Mouse (Mus musculus) hindbrain, embryonic 13.5 days (tissue): ENCODE data around the gene Polm. TPM values are rescaled to one million over a fixed set of nuclear protein-coding genes. Genes with fewer than 3 reads are reported as not detected.
"Not testable (repeated sequence)": the region's sequence is repeated elsewhere in the genome, so short reads cannot be mapped to it uniquely, and the experiment has no call there.

Source experiments
- ATAC-seq: fragments of 200-750 bp; cut with Nextera tagmentation; 2 replicates; pipeline ENCODE4 v1.8.0; 2017; ENCODE audit warnings: moderate TSS enrichment; ENCODE audit not compliant: low FRiP score
- H3K27ac ChIP-seq: fragments of 300-500 bp; sonication (generic); 2 replicates; pipeline ENCODE4 v1.5.1; 2015; ENCODE audit warnings: inconsistent platforms, mild to moderate bottlenecking, moderate library complexity
- H3K27me3 ChIP-seq: fragments of 300-500 bp; sonication (generic); 2 replicates; pipeline ENCODE4 v1.6.1; 2015; ENCODE audit warnings: mild to moderate bottlenecking, inconsistent platforms
- H3K36me3 ChIP-seq: fragments of 300-500 bp; sonication (generic); 2 replicates; pipeline ENCODE4 v1.6.1; 2015; ENCODE audit warnings: mild to moderate bottlenecking, inconsistent platforms
- H3K4me1 ChIP-seq: fragments of 300-500 bp; sonication (generic); replicated peaks from 2 replicates; pipeline ENCODE4 v1.6.1; 2015; ENCODE audit warnings: inconsistent platforms
- H3K4me2 ChIP-seq: fragments of 300-500 bp; sonication (generic); 2 replicates; pipeline ENCODE4 v1.6.1; 2015; ENCODE audit warnings: inconsistent platforms, mild to moderate bottlenecking, moderate library complexity
- H3K4me3 ChIP-seq: fragments of 300-500 bp; sonication (generic); 2 replicates; pipeline ENCODE4 v1.5.1; 2015; ENCODE audit warnings: mild to moderate bottlenecking, inconsistent platforms
- H3K9ac ChIP-seq: fragments of 300-500 bp; sonication (generic); 2 replicates; pipeline ENCODE4 v1.6.1; 2015; ENCODE audit warnings: mild to moderate bottlenecking, inconsistent platforms
- H3K9me3 ChIP-seq: fragments of 300-500 bp; sonication (generic); 2 replicates; pipeline ENCODE4 v1.6.1; 2016; ENCODE audit warnings: inconsistent platforms
- WGBS: fragments of 180-500 bp; shearing (Covaris S2); methylation state at CpG from one replicate; pipeline ENCODE4 v1.1.7; 2015; 5-methylcytosine and 5-hydroxymethylcytosine counted together
- polyA plus RNA-seq: library from polyadenylated mRNA; unstranded; fragments of >200 nt; fragmentation: Nextera tagmentation; extraction: Ambion mirVana; gene quantifications from 2 replicates; pipeline ENCODE4 v1.2.1, GENCODE M21; 2015

Gene Polm
- polyA plus RNA-seq, 1 experiment from 2014 or later = 5.3 TPM

DNA sequence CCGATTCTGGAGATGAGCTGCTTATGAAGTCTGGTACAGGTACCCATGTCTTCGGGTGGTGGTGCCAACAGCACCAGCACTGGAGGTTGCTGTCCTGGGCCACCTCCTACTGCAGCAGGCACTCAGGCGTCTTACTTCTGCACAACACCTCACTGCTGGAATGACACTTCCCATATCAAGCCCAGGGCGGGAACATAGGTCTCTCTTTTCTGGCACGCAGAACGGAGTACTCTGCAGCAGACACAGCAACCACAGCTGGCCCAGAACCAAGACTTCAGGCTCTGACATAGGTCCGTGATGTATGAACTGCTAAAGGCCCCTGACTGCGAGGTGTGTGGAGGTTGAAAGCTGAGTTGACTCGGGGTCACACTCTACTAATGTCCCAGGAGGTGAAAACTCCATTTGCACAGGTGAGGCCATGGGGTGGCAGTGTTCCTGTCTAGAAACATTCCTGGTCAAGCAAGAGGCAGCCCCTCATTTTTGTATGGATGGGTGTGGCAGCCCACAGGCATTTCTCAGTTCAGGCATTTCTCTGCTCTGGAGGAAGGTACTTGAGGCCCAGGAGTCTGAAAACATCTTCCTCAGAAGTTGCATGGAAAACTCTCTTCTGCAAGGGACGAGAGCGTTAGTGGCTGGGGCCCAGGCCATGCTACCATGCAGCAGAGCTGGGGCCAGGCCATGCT lies 9.2 kb downstream of the Polm start:
- no peak overlapping the region for H3K4me3 ChIP-seq
- no peaks in the 10 kb centered on the region for H3K27me3 ChIP-seq
- ATAC-seq = no peak
- no peak overlapping the region for H3K27ac ChIP-seq
- no peak overlapping the region for H3K4me2 ChIP-seq
- H3K36me3 ChIP-seq = peaks cover 48% of the 10 kb centered on the region
- no peak overlapping the region for H3K9ac ChIP-seq
- 92% methylated on average over 11 of the region's 11 CpGs for WGBS
- H3K4me1 ChIP-seq = no peaks in the 10 kb centered on the region
- no peaks in the 10 kb centered on the region for H3K9me3 ChIP-seq

DNA sequence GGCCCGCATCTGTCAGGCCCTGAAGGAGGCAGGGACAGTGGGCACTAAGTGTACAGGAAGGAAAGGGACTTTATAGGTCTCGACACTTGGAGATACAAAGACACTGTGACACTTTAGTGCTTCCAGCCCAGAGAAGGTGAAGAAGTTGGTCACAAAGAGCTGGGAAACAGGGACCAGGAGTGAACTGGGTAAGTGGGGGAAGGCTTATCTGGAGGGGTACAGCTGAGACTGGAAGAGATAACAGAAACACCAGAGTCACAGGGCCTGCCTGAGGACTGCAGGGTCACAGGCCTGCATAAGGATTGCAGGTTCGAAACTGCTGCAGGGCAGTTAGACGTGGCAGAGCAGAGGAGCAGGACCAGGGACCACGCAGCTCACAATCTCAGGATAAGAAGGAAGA lies 9.9 kb downstream of the Polm start:
- Histone ChIP-seq H3K27ac (no peak overlapping the region), H3K9ac (no peak overlapping the region)
- WGBS = 91% methylated on average over 5 of the region's 5 CpGs

DNA sequence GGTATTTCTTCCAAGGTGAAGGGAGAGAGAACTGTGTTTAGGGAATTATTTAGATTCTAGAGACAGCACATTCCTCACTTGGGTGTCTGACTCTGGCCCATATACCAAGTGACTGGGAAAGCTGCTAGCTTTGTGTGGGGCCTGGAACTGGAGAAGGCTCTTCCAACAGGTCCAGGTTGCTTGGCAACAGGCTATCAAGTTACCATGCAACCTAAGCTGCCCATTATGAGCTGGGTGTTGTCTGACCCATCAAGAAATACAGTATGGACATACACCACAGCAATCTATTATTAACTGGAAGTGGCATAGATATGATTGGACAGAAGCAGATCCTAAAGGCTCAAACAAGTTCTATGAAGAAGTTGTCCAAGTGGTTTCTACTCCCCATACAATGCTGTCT lies 12.4 kb downstream of the Polm start:
- Histone ChIP-seq H3K4me3 (no peak overlapping the region), H3K36me3 (peaks cover 24% of the 10 kb centered on the region), H3K9me3 (no peaks in the 10 kb centered on the region), H3K9ac (no peak overlapping the region), H3K4me2 (no peak overlapping the region), H3K27ac (no peak overlapping the region), H3K4me1 (no peaks in the 10 kb centered on the region), H3K27me3 (no peaks in the 10 kb centered on the region)
- no peak for ATAC-seq

More for the DNA sequence above, 9.9 kb downstream of the Polm start:
- H3K4me3 ChIP-seq = no peak overlapping the region
- no peak for ATAC-seq
- peaks cover 44% of the 10 kb centered on the region for H3K36me3 ChIP-seq
- H3K9me3 ChIP-seq = no peaks in the 10 kb centered on the region
- no peaks in the 10 kb centered on the region for H3K4me1 ChIP-seq
- H3K4me2 ChIP-seq = no peak overlapping the region
- no peaks in the 10 kb centered on the region for H3K27me3 ChIP-seq

DNA sequence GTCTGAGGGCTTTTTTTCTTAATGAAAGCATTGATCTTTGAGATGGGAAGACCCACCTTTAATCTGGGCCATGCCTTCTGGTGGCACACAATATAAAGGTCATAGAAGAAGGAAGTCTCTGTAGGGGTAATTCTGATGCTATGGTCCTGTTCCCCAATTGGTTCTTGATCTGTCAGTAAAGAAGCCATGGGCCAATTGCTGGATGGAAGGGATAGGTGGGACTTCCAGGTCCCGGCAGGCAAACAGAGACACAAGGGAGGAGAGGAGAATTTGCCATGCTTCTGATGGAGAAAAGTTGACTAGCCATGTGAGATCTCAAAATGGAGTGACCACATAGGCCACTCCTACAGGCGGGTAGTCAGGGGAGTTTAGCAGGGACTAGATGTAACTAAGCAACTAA lies 18.6 kb downstream of the Polm start:
- H3K4me1 ChIP-seq = no peaks in the 10 kb centered on the region
- H3K9ac ChIP-seq = no peak overlapping the region
- H3K4me3 ChIP-seq = no peak overlapping the region
- 67% methylated on average over 2 of the region's 2 CpGs for WGBS
- no peak for ATAC-seq
- no peaks in the 10 kb centered on the region for H3K27me3 ChIP-seq
- no peaks in the 10 kb centered on the region for H3K36me3 ChIP-seq
- H3K27ac ChIP-seq = no peak overlapping the region
- H3K4me2 ChIP-seq = no peak overlapping the region
- H3K9me3 ChIP-seq = no peaks in the 10 kb centered on the region

DNA sequence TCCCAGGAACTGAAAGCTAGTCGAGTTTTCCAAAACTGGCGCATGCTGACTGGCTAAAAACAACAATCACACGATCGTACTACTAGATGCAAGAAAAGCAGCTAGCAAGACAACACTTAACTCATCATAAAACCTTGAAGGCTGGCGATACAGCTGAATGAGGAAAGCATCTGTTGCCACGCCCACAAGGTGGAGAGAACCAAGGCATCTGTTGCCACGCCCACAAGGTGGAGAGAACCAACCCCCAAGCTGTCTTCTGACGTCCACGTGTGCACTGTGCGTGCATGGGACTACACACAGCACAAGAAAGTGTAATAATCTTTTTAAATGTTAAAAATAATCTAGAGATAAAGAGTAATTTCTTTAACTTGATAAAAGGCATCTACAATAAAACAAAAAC lies 24.4 kb downstream of the Polm start:
- ATAC-seq = no peak
- H3K9ac ChIP-seq = no peak overlapping the region
- H3K4me2 ChIP-seq = no peak overlapping the region
- peaks cover 5% of the 10 kb centered on the region; the same call in 1 of the 2 replicates for H3K9me3 ChIP-seq
- 79% methylated on average over 10 of the region's 10 CpGs for WGBS
- no peak overlapping the region for H3K27ac ChIP-seq
- H3K4me1 ChIP-seq = no peaks in the 10 kb centered on the region
- no peak overlapping the region for H3K4me3 ChIP-seq
- H3K27me3 ChIP-seq = no peaks in the 10 kb centered on the region
- H3K36me3 ChIP-seq = no peaks in the 10 kb centered on the region

DNA sequence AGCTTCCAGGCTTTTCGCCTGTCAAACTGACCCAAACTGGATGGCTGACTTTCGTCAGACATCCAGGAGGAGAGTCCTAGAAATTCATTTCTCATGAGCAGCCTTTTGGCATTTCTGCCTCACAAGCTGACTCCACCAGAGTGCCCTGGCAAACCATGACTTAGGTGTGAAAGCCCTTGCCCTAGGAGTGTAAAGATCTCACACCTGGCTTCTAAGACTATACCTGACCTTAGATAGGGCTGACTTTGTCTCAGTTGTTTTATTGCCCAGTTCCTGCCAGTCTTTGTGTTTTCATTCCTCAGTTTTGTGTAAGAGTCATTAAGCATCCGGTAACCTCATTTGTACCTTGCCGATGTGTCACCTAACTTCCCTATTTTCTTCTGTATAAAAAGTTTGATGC lies 28.3 kb downstream of the Polm start:
- H3K27ac ChIP-seq, H3K9me3 ChIP-seq, ATAC-seq, H3K4me3 ChIP-seq, H3K4me1 ChIP-seq, H3K4me2 ChIP-seq, H3K27me3 ChIP-seq, H3K9ac ChIP-seq, H3K36me3 ChIP-seq: not testable (repeated sequence)
- WGBS = 91% methylated on average over 4 of the region's 4 CpGs

DNA sequence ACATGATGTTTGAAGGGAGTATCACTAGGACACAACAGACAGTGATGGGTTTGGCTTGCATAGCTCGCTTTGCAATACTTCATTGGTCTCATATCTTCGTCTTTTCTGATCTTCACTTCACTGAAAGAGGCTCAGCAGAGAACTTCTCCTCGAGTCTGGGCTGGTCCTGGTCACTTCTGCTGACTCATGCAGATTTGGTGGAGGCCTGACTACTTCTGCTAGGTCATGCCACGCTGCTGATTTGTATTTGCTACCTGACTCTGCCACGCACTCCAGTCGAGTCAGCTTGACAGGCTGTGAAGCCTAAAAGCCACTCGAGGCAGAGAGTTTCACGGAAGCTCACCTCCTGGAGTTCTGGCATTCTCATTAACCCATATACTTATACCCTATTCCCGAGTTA lies 29.9 kb downstream of the Polm start:
- Histone ChIP-seq H3K36me3 (no peaks in the 10 kb centered on the region), H3K4me3 (no peak overlapping the region), H3K9me3 (no peaks in the 10 kb centered on the region), H3K4me2 (no peak overlapping the region), H3K27me3 (no peaks in the 10 kb centered on the region), H3K27ac (no peak overlapping the region), H3K4me1 (peaks cover 6% of the 10 kb centered on the region), H3K9ac (no peak overlapping the region)
- ATAC-seq = no peak
- 87% methylated on average over 9 of the region's 9 CpGs for WGBS

DNA sequence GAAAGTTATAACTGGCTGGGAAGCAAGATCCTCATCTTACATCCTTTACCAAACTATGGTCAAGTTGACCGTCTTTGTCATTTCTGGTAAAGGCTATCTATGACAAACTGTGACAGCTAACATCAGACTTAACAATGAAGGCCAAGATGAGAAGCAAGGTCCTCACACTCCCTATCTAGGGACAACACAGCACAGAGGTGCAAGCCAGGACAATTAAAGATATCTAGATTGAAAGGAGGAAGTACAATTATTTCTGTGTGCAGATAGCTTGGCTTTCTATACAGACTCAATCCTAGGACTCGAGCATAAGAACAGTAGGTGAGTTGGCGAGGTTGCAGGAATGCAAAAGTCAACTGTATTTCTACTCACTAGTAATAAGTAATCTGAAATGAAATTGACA lies 32.1 kb downstream of the Polm start:
- peaks cover 10% of the 10 kb centered on the region for H3K36me3 ChIP-seq
- no peak overlapping the region for H3K4me2 ChIP-seq
- no peak for ATAC-seq
- H3K4me1 ChIP-seq = peaks cover 7% of the 10 kb centered on the region
- no peak overlapping the region for H3K4me3 ChIP-seq
- H3K9ac ChIP-seq = no peak overlapping the region
- H3K27me3 ChIP-seq = no peaks in the 10 kb centered on the region
- H3K27ac ChIP-seq = no peak overlapping the region
- no peaks in the 10 kb centered on the region for H3K9me3 ChIP-seq
- 90% methylated on average over 3 of the region's 3 CpGs for WGBS

DNA sequence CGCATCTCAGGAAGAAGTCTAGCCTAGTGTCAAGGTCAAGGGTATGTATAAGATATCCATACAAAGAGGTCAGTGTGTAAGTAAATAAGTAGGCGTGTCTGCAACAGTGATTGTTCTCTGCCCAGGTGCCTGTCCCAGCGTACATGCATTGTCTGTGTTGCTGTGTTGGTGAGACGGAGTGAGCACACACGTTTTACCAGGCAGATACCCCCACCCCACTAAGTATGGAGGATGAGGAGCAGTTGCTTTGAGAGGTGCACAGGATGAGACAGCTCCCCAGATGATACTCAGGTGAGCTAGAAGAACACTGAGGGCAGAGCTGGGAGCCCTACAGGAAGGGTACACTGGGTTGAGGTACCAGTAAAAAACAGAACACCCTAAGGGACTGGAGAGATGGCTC lies 33.6 kb downstream of the Polm start:
- Histone ChIP-seq H3K36me3 (peaks cover 25% of the 10 kb centered on the region), H3K27me3 (no peaks in the 10 kb centered on the region), H3K4me3 (no peak overlapping the region), H3K9me3 (no peaks in the 10 kb centered on the region), H3K9ac (no peak overlapping the region), H3K27ac (no peak overlapping the region), H3K4me1 (peaks cover 7% of the 10 kb centered on the region), H3K4me2 (no peak overlapping the region)
- ATAC-seq = no peak
- WGBS = 78% methylated on average over 5 of the region's 5 CpGs

DNA sequence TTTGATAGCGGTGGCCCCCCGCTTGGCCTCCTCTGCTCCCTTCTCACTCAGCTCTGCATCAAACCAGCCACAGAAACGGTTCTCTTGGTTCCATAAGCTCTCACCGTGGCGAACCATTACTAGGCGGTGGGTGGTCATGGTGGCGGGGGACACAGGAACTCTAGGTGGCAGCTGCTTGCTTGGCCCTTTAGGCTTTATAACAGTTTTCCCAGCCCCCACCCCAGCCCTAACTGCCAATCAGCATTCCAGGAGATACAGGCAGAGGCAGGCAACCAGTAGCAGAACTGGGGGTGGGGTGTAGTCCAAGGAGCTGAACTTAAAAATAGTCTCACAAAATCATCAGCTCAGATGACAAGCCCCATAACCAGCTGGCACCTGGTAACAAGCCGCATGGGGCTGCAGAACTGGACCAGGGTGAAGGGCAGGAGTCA lies 34.2 kb downstream of the Polm start, which contains the start of gene Pgam2:
Pgam2 (minus strand) TSS at position 183 of the 431 bp plus-strand sequence.
- Histone ChIP-seq H3K9me3 (no peaks in the 10 kb centered on the region), H3K4me3 (no peak within 1 kb of the TSS), H3K4me2 (no peak within 1 kb of the TSS), H3K27ac (no peak within 1 kb of the TSS), H3K36me3 (peaks cover 31% of the 10 kb centered on the region), H3K9ac (no peak within 1 kb of the TSS), H3K27me3 (no peaks in the 10 kb centered on the region), H3K4me1 (peaks cover 7% of the 10 kb centered on the region)
- WGBS = 58% methylated on average over 8 of the region's 8 CpGs
- no peak for ATAC-seq

DNA sequence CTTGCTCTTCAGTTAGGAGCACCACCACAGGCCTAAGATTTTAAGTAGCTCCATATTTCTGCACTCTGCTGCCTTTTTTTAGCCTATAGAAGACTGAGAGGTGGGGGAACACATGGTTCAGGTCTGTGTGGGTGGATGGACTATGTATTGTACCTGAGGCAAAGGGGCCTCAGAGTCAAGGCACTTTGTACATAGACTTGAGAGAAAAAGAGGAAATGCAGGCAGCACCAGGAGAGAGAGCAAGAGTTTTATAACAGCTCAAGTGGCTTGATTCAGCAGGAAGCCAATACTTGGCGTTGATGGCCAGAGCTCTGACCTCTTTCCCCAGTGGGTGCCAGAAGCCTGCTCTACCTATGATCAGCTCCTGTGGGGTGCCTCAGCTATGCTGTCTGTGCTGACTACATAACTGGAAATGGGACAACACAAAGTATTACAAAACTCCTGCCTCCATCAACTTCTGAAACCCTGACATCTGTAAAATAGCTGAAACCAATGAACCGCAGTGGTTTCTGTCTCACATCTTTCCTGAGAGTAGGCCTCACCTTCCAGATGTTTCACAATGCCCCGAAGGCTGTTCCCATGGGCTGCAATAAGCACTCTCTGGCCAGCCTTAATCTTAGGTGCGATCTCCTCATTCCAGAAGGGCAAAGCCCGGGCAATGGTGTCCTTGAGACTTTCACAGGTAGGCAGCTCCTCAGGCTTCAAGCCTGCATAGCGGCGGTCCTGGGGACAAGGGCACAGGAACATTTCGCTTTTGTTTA lies 35.2 kb downstream of the Polm start:
- Histone ChIP-seq H3K9me3 (no peaks in the 10 kb centered on the region), H3K4me1 (peaks cover 7% of the 10 kb centered on the region), H3K27ac (no peak overlapping the region), H3K4me2 (no peak overlapping the region), H3K4me3 (no peak overlapping the region), H3K36me3 (peaks cover 39% of the 10 kb centered on the region), H3K27me3 (no peaks in the 10 kb centered on the region), H3K9ac (no peak overlapping the region)
- WGBS = 80% methylated on average over 8 of the region's 8 CpGs
- ATAC-seq = no peak

DNA sequence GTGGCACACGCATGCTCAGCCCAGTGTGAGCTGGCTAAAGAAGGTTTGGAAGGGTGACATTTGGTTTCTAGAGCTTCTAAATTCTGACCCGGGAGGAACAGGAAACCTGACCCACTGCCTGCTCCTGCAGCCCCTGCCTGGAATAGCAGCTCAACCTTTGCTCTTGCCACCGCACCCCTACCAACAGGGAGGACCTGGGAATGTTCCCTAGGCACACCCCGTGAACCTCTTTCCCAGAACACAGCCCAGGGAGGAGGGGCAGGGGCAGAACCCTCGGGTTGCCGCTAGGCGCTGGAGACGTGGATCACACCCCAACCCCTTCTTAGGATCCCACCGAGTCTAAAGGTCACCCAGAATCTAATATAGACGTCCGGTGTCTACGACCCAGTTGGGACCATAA lies 35.8 kb downstream of the Polm start:
- 67% methylated on average over 12 of the region's 12 CpGs for WGBS
- H3K4me3 ChIP-seq = no peak overlapping the region
- no peak overlapping the region for H3K4me2 ChIP-seq
- no peaks in the 10 kb centered on the region for H3K27me3 ChIP-seq
- no peaks in the 10 kb centered on the region for H3K9me3 ChIP-seq
- peaks cover 45% of the 10 kb centered on the region for H3K36me3 ChIP-seq
- peaks cover 7% of the 10 kb centered on the region for H3K4me1 ChIP-seq
- ATAC-seq = no peak
- H3K27ac ChIP-seq = no peak overlapping the region
- H3K9ac ChIP-seq = no peak overlapping the region

DNA sequence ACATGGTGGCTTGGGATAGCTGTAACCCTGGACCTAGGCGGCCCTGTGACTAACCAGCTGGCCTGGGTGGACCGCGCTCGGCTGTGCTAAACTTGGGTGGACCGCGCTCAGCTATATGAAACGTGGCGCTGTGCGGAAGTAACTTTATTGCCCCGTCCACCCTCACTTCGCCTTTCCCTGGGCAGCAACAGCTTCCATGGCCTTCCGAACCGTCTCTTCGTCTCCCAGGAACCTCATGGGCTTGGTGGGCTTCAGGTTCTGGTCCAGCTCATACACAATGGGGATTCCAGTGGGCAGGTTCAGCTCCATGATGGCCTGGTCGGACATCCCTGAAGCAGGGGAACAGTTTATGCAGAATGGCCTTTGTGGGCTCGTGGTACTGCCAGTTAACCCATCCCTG lies 36.3 kb downstream of the Polm start:
- Histone ChIP-seq H3K9me3 (no peaks in the 10 kb centered on the region), H3K4me1 (peaks cover 7% of the 10 kb centered on the region), H3K4me2 (no peak overlapping the region), H3K9ac (no peak overlapping the region), H3K36me3 (peaks cover 50% of the 10 kb centered on the region), H3K4me3 (no peak overlapping the region), H3K27ac (no peak overlapping the region), H3K27me3 (no peaks in the 10 kb centered on the region)
- no peak for ATAC-seq
- WGBS = 96% methylated on average over 16 of the region's 16 CpGs
